Mouse (Mus musculus): Measurements from ENCODE around the gene Pramef12. TPM values are rescaled to one million over a fixed set of nuclear protein-coding genes. Genes with fewer than 3 reads are reported as not detected.

Pramef12 gene
- total and polyA plus RNA-seq, 2 experiments from 2014 or later, result not detected

- Histone ChIP-seq H3K9ac (replicated peaks; ENCODE audit: low read length) (no peak overlapping the region), H3K27me3 (ENCODE audit: insufficient read depth, low read length) (no peaks in the 10 kb centered on the region), H3K4me2 (ENCODE audit: low read depth, low read length) (no peak overlapping the region), H3K4me1 (ENCODE audit: insufficient read depth, low read length) (no peaks in the 10 kb centered on the region), H3K9me3 (ENCODE audit: low read length) (0 out of 2 replicates have a peak, but pooled peaks cover 10% of the 10 kb centered on the region), H3K4me3 (ENCODE audit: low read length) (no peak overlapping the region), H3K36me3 (ENCODE audit: insufficient read depth, low read length) (no peaks in the 10 kb centered on the region), H3K27ac (no peak overlapping the region)
- TF ChIP-seq CTCF (IDR thresholded peaks at IDR 0.05; ENCODE audit: low read depth), result no peak
- WGBS, result 86% methylated on average over 2 of the region's 2 CpGs
- no peak for DNase-seq (ENCODE audit: low spot score)
- no peak for ATAC-seq
These were observed 22.5 kb upstream of the Pramef12 start for GRCm38 (mm10) chr4:144430723-144431122.

GRCm38 (mm10) chr4:144428868-144429267, 20.6 kb upstream of the Pramef12 start:
- Histone ChIP-seq H3K4me3 (ENCODE audit: low read length) (no peak overlapping the region), H3K4me1 (ENCODE audit: insufficient read depth, low read length) (no peaks in the 10 kb centered on the region), H3K9me3 (ENCODE audit: low read length) (0 out of 2 replicates have a peak, but pooled peaks cover 10% of the 10 kb centered on the region), H3K27ac (no peak overlapping the region), H3K9ac (replicated peaks; ENCODE audit: low read length) (no peak overlapping the region), H3K27me3 (ENCODE audit: insufficient read depth, low read length) (no peaks in the 10 kb centered on the region), H3K4me2 (ENCODE audit: low read depth, low read length) (no peak overlapping the region), H3K36me3 (ENCODE audit: insufficient read depth, low read length) (no peaks in the 10 kb centered on the region)
- WGBS, result 21% methylated on average over 3 of the region's 3 CpGs
- ATAC-seq (no peak), DNase-seq (ENCODE audit: low spot score) (no peak)
- no peak for TF ChIP-seq CTCF (IDR thresholded peaks at IDR 0.05; ENCODE audit: low read depth)

GRCm38 (mm10) chr4:144424590-144424989, 16.3 kb upstream of the Pramef12 start:
- no peak for DNase-seq (ENCODE audit: low spot score)
- Histone ChIP-seq H3K9ac (replicated peaks; ENCODE audit: low read length) (no peak overlapping the region), H3K27ac (no peak overlapping the region), H3K9me3 (ENCODE audit: low read length) (0 out of 2 replicates have a peak, but pooled peaks cover 8% of the 10 kb centered on the region), H3K4me3 (ENCODE audit: low read length) (no peak overlapping the region), H3K4me1 (ENCODE audit: insufficient read depth, low read length) (no peaks in the 10 kb centered on the region), H3K36me3 (ENCODE audit: insufficient read depth, low read length) (no peaks in the 10 kb centered on the region), H3K27me3 (ENCODE audit: insufficient read depth, low read length) (no peaks in the 10 kb centered on the region), H3K4me2 (ENCODE audit: low read depth, low read length) (no peak overlapping the region)
- TF ChIP-seq CTCF (IDR thresholded peaks at IDR 0.05; ENCODE audit: low read depth), result no peak
- 74% methylated on average over 5 of the region's 5 CpGs for WGBS
- ATAC-seq, result no peak

- Histone ChIP-seq H3K36me3 (ENCODE audit: insufficient read depth, low read length) (no peaks in the 10 kb centered on the region), H3K4me3 (ENCODE audit: low read length) (no peak overlapping the region), H3K9me3 (ENCODE audit: low read length) (0 out of 2 replicates have a peak, but pooled peaks cover 2% of the 10 kb centered on the region), H3K4me1 (ENCODE audit: insufficient read depth, low read length) (no peaks in the 10 kb centered on the region), H3K4me2 (ENCODE audit: low read depth, low read length) (no peak overlapping the region), H3K27me3 (ENCODE audit: insufficient read depth, low read length) (no peaks in the 10 kb centered on the region), H3K27ac (no peak overlapping the region), H3K9ac (replicated peaks; ENCODE audit: low read length) (no peak overlapping the region)
- no peak; the same call in 1 of the 2 replicates for TF ChIP-seq CTCF (IDR thresholded peaks at IDR 0.05; ENCODE audit: low read depth)
- DNase-seq (ENCODE audit: low spot score), result no peak
- ATAC-seq, result no peak
These were observed 12.4 kb upstream of the Pramef12 start for GRCm38 (mm10) chr4:144420644-144421043.

- ATAC-seq, result no peak
- Histone ChIP-seq H3K4me1 (ENCODE audit: insufficient read depth, low read length) (no peaks in the 10 kb centered on the region), H3K27ac (no peak overlapping the region), H3K36me3 (ENCODE audit: insufficient read depth, low read length) (no peaks in the 10 kb centered on the region), H3K9me3 (ENCODE audit: low read length) (peaks cover 7% of the 10 kb centered on the region; the same call in 1 of the 2 replicates), H3K9ac (replicated peaks; ENCODE audit: low read length) (no peak overlapping the region), H3K4me2 (ENCODE audit: low read depth, low read length) (no peak overlapping the region), H3K4me3 (ENCODE audit: low read length) (no peak overlapping the region), H3K27me3 (ENCODE audit: insufficient read depth, low read length) (no peaks in the 10 kb centered on the region)
- 74% methylated on average over 3 of the region's 3 CpGs for WGBS
- no peak for DNase-seq (ENCODE audit: low spot score)
- no peak for TF ChIP-seq CTCF (IDR thresholded peaks at IDR 0.05; ENCODE audit: low read depth)
These were observed 2.0 kb downstream of the Pramef12 start for GRCm38 (mm10) chr4:144406261-144406660.

- Histone ChIP-seq H3K36me3 (ENCODE audit: insufficient read depth, low read length) (no peaks in the 10 kb centered on the region), H3K27me3 (ENCODE audit: insufficient read depth, low read length) (no peaks in the 10 kb centered on the region), H3K4me3 (ENCODE audit: low read length) (peak overlapping the region; percentile 6; the same call in 1 of the 2 replicates), H3K27ac (no peak overlapping the region), H3K9me3 (ENCODE audit: low read length) (peaks cover 7% of the 10 kb centered on the region; the same call in 1 of the 2 replicates), H3K4me2 (ENCODE audit: low read depth, low read length) (peak overlapping the region; percentile 29), H3K9ac (replicated peaks; ENCODE audit: low read length) (no peak overlapping the region), H3K4me1 (ENCODE audit: insufficient read depth, low read length) (no peaks in the 10 kb centered on the region)
- WGBS, result 11% methylated on average over 17 of the region's 17 CpGs
- TF ChIP-seq CTCF (IDR thresholded peaks at IDR 0.05; ENCODE audit: low read depth), result no peak
- DNase-seq (ENCODE audit: low spot score) (no peak), ATAC-seq (no peak)
These were observed 3.7 kb downstream of the Pramef12 start for GRCm38 (mm10) chr4:144404456-144405086.

- no peaks in the 10 kb centered on the region for H3K27me3 ChIP-seq (ENCODE audit: insufficient read depth, low read length)
- TF ChIP-seq CTCF (IDR thresholded peaks at IDR 0.05; ENCODE audit: low read depth), result no peak
- no peak overlapping the region for H3K4me3 ChIP-seq (ENCODE audit: low read length)
- DNase-seq (ENCODE audit: low spot score) (no peak), ATAC-seq (no peak)
- no peaks in the 10 kb centered on the region for H3K4me1 ChIP-seq (ENCODE audit: insufficient read depth, low read length)
- no peaks in the 10 kb centered on the region for H3K36me3 ChIP-seq (ENCODE audit: insufficient read depth, low read length)
- no peak overlapping the region for H3K4me2 ChIP-seq (ENCODE audit: low read depth, low read length)
- H3K27ac ChIP-seq, result no peak overlapping the region
- H3K9me3 ChIP-seq (ENCODE audit: low read length), result peaks cover under 1% of the 10 kb centered on the region; the same call in 1 of the 2 replicates
- no peak overlapping the region for H3K9ac ChIP-seq (replicated peaks; ENCODE audit: low read length)
- 87% methylated on average over 4 of the region's 4 CpGs for whole genome bisulfite sequencing
These were observed 5.6 kb downstream of the Pramef12 start for GRCm38 (mm10) chr4:144402712-144403111.

Measured in hindbrain, postnatal 0 days (tissue).